20 mouse cellular contexts compared by ENCODE assay signal in genomic region chr6:71096126-71096525, GRCm38 (mm10). TPM values are rescaled to one million over a fixed set of nuclear protein-coding genes. Genes with fewer than 3 reads are reported as not detected.
"Had no signal": no experiment of that assay in that cellular context is flagged by ENCODE, and none has a peak within 500 bp of the region (broad histone marks: within the 10 kb centered on the region; RNA-seq: fewer than 3 reads in every experiment).

No protein-coding gene starts in this region.

- ATAC-seq: liver, postnatal 0 days; lung, postnatal 0 days; midbrain, embryonic 13.5 days; midbrain, embryonic 15.5 days had no signal

- H3K27ac ChIP-seq: lung, embryonic 15.5 days; macrophage; midbrain, embryonic 13.5 days; midbrain, embryonic 15.5 days; neural tube, embryonic 12.5 days; stomach, embryonic 15.5 days; stomach, postnatal 0 days had no signal

- H3K4me1 ChIP-seq: lung, embryonic 15.5 days; megakaryocyte, embryonic 14.5 days; midbrain, embryonic 13.5 days; midbrain, embryonic 15.5 days; neural tube, embryonic 12.5 days; stomach, embryonic 15.5 days had no signal

- H3K9ac ChIP-seq: liver, postnatal 0 days; lung, embryonic 15.5 days; midbrain, embryonic 13.5 days; midbrain, embryonic 15.5 days; neural tube, embryonic 12.5 days; stomach, embryonic 15.5 days had no signal

- H3K9me3 ChIP-seq: lung, embryonic 15.5 days; megakaryocyte, embryonic 14.5 days; midbrain, embryonic 13.5 days; midbrain, embryonic 15.5 days; neural tube, embryonic 12.5 days; stomach, embryonic 15.5 days had no signal

- DNase-seq: liver, postnatal 0 days; lung, adult 2 months; lung, postnatal 14 days; lung, postnatal 36 days; right cerebral cortex, postnatal 14 days; thymus, adult 2 months; thymus, postnatal 25 days; thymus, postnatal 4 days had no signal

- H3K27me3 ChIP-seq: lung, embryonic 15.5 days; midbrain, embryonic 13.5 days; midbrain, embryonic 15.5 days; neural tube, embryonic 12.5 days; stomach, embryonic 15.5 days had no signal

- H3K4me2 ChIP-seq: lung, embryonic 15.5 days; midbrain, embryonic 11.5 days; midbrain, embryonic 13.5 days; midbrain, embryonic 15.5 days; neural tube, embryonic 12.5 days; stomach, embryonic 15.5 days had no signal

- H3K36me3 ChIP-seq: lung, embryonic 15.5 days; midbrain, embryonic 13.5 days; midbrain, embryonic 15.5 days; neural tube, embryonic 12.5 days; stomach, embryonic 15.5 days had no signal

- H3K4me3 ChIP-seq: lung, embryonic 15.5 days; megakaryocyte, embryonic 14.5 days; midbrain, embryonic 13.5 days; midbrain, embryonic 15.5 days; neural tube, embryonic 12.5 days; stomach, embryonic 15.5 days had no signal

RNA-seq across cellular contexts. Expression of gene Thnsl2, which starts 48.1 kb away (rescaled TPM):
- total RNA-seq: monocyte, adult 5-6 weeks; neutrophil, adult 5-6 weeks had no signal
